Mouse (Mus musculus) E14TG2a.4 (cell line): ENCODE results near the gene 2410015M20Rik.

Source experiments
- CTCF ChIP-seq: conservative IDR thresholded peaks from 2 replicates; pipeline ENCODE4 v1.5.1; 2014; ENCODE audit warnings: low read length
- NANOG ChIP-seq: IDR thresholded peaks from 2 replicates; pipeline ENCODE4 v1.6.1; 2014; ENCODE audit warnings: borderline replicate concordance, low read length, mixed read lengths
- POU5F1 ChIP-seq: IDR thresholded peaks from 2 replicates; pipeline ENCODE4 v1.6.1; 2014; ENCODE audit warnings: low read length, borderline replicate concordance

DNA sequence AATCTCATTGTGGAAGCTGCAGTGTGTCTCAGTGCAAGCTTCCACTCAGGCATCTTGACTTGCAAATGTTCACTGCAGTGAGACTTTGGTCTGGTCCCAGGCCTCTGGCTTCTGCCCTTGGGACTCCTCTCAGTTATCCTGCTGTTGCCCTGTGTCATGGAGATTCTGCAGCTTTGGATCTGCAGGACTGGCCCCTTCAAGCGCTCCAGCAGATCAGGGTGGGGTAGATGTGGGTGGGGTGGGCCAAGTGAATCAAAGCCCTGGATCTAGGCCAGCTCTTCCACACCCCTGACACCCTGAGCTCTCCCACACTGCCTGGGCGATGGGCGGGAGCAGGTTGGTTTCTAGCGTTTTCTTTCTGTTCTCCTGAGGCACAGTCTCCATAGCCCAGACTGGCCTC lies 22.2 kb upstream of the 2410015M20Rik start:
- TF ChIP-seq CTCF (no peak), POU5F1 (peak; percentile 41; the same call in 1 of the 2 replicates), NANOG (peak; percentile 43)
